Mouse (Mus musculus) neural tube, embryonic 13.5 days (tissue): ENCODE results near the gene Acbd3. TPM values are rescaled to one million over a fixed set of nuclear protein-coding genes. Genes with fewer than 3 reads are reported as not detected.
A peak's percentile ranks its signal among the peaks of the same experiment; 100 is the strongest.

Experiments
- ATAC-seq: fragments of 200-750 bp; cut with Nextera tagmentation; 2 replicates; pipeline ENCODE4 v1.8.0; 2017; ENCODE audit warnings: low read depth, mild to moderate bottlenecking, moderate TSS enrichment, moderate library complexity
- H3K27ac ChIP-seq: fragments of 300-500 bp; sonication (generic); replicated peaks from 2 replicates; pipeline ENCODE4 v1.5.1; 2015; ENCODE audit warnings: moderate library complexity, mild to moderate bottlenecking, inconsistent platforms
- H3K27me3 ChIP-seq: fragments of 300-500 bp; sonication (generic); 2 replicates; pipeline ENCODE4 v1.6.1; 2015; ENCODE audit warnings: mild to moderate bottlenecking, inconsistent platforms
- H3K36me3 ChIP-seq: fragments of 300-500 bp; sonication (generic); 2 replicates; pipeline ENCODE4 v1.6.1; 2015; ENCODE audit warnings: mild to moderate bottlenecking, inconsistent platforms
- H3K4me1 ChIP-seq: fragments of 300-500 bp; sonication (generic); replicated peaks from 2 replicates; pipeline ENCODE4 v1.6.1; 2015; ENCODE audit warnings: inconsistent platforms
- H3K4me2 ChIP-seq: fragments of 300-500 bp; sonication (generic); 2 replicates; pipeline ENCODE4 v1.6.1; 2015; ENCODE audit warnings: inconsistent platforms, mild to moderate bottlenecking, moderate library complexity
- H3K4me3 ChIP-seq: fragments of 300-500 bp; sonication (generic); 2 replicates; pipeline ENCODE4 v1.5.1; 2015; ENCODE audit warnings: mild to moderate bottlenecking, inconsistent platforms
- H3K9ac ChIP-seq: fragments of 300-500 bp; sonication (generic); 2 replicates; pipeline ENCODE4 v1.6.1; 2015; ENCODE audit warnings: moderate library complexity, mild to moderate bottlenecking, inconsistent platforms
- H3K9me3 ChIP-seq: fragments of 300-500 bp; sonication (generic); 2 replicates; pipeline ENCODE4 v1.6.1; 2016; ENCODE audit warnings: inconsistent platforms
- WGBS: fragments of 180-500 bp; shearing (Covaris S2); methylation state at CpG from one replicate; pipeline ENCODE4 v1.1.7; 2015; 5-methylcytosine and 5-hydroxymethylcytosine counted together
- polyA plus RNA-seq: library from polyadenylated mRNA; unstranded; fragments of >200 nt; fragmentation: Nextera tagmentation; extraction: Ambion mirVana; gene quantifications from 2 replicates; pipeline ENCODE4 v1.2.1, GENCODE M21; 2015

Gene Acbd3
- polyA plus RNA-seq, 1 experiment from 2014 or later: 25.6 TPM

GRCm38 (mm10) chr1:180722608-180723007 is 3.2 kb upstream of the Acbd3 start:
- no peak overlapping the region for H3K4me3 ChIP-seq
- ATAC-seq: no peak
- H3K9me3 ChIP-seq: no peaks in the 10 kb centered on the region
- no peaks in the 10 kb centered on the region for H3K27me3 ChIP-seq
- H3K4me1 ChIP-seq: peaks cover 19% of the 10 kb centered on the region
- H3K27ac ChIP-seq: no peak overlapping the region
- no peak overlapping the region for H3K9ac ChIP-seq
- H3K36me3 ChIP-seq: no peaks in the 10 kb centered on the region
- no peak overlapping the region for H3K4me2 ChIP-seq
- 56% methylated on average over 1 of the region's 1 CpGs for WGBS

DNA sequence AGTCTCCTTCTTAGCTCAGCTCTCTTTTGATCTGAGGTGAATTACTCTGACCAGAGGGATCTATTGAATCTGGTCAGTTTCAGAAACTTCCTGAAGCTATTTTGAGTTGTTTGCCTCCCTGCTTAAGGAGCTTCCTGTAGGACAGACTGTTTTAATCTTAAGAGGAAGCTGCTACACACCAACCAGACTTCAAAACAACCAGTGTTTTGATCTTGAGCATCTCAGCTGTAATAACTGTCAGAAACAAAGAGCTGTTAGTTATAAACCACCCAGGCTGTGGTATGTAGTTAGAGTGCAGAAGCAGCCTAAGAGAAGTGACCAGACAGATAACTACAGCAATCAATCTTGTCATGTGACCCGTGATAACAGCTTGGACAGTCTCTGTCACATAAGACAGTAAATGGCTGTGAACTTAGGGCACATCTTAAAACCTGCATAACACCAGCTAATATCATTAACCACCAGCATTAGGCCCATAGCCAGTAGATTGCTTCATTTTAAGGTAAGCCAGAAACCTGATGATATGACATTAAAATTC is 2.1 kb upstream of the Acbd3 start:
- no peaks in the 10 kb centered on the region for H3K36me3 ChIP-seq
- H3K27me3 ChIP-seq: no peaks in the 10 kb centered on the region
- no peak overlapping the region for H3K4me2 ChIP-seq
- ATAC-seq: no peak
- H3K9me3 ChIP-seq: no peaks in the 10 kb centered on the region
- H3K27ac ChIP-seq: no peak overlapping the region
- peaks cover 29% of the 10 kb centered on the region for H3K4me1 ChIP-seq
- WGBS: 56% methylated on average over 1 of the region's 1 CpGs
- no peak overlapping the region for H3K4me3 ChIP-seq
- no peak overlapping the region for H3K9ac ChIP-seq

GRCm38 (mm10) chr1:180726183-180726582 is 340 bp downstream of the Acbd3 start:
- 0% methylated on average over 39 of the region's 42 CpGs for WGBS
- Histone ChIP-seq H3K27me3 (no peaks in the 10 kb centered on the region), H3K27ac (peak overlapping the region; percentile 93), H3K4me3 (peak overlapping the region; percentile 94), H3K9ac (peak overlapping the region; percentile 93), H3K36me3 (no peaks in the 10 kb centered on the region), H3K9me3 (no peaks in the 10 kb centered on the region), H3K4me2 (peak overlapping the region; percentile 83), H3K4me1 (peaks cover 43% of the 10 kb centered on the region)
- peak; percentile 78; the same call in 1 of the 2 replicates for ATAC-seq

- no peaks in the 10 kb centered on the region for H3K9me3 ChIP-seq
- no peak for ATAC-seq
- H3K27ac ChIP-seq: no peak overlapping the region
- H3K4me1 ChIP-seq: peaks cover 43% of the 10 kb centered on the region
- H3K27me3 ChIP-seq: no peaks in the 10 kb centered on the region
- H3K9ac ChIP-seq: no peak overlapping the region
- H3K4me3 ChIP-seq: no peak overlapping the region
- H3K36me3 ChIP-seq: peaks cover 1% of the 10 kb centered on the region
- 92% methylated on average over 3 of the region's 3 CpGs for WGBS
- no peak overlapping the region for H3K4me2 ChIP-seq
Observed at GRCm38 (mm10) chr1:180729231-180729630, 3.4 kb downstream of the Acbd3 start.

- Histone ChIP-seq H3K4me2 (no peak overlapping the region), H3K27me3 (no peaks in the 10 kb centered on the region), H3K36me3 (peaks cover 84% of the 10 kb centered on the region), H3K4me1 (no peaks in the 10 kb centered on the region), H3K9me3 (no peaks in the 10 kb centered on the region), H3K9ac (no peak overlapping the region), H3K4me3 (no peak overlapping the region), H3K27ac (no peak overlapping the region)
- ATAC-seq: no peak
Observed at GRCm38 (mm10) chr1:180747827-180748226, 22.0 kb downstream of the Acbd3 start.

- H3K27me3 ChIP-seq: no peaks in the 10 kb centered on the region
- no peak for ATAC-seq
- H3K4me3 ChIP-seq: no peak overlapping the region
- H3K9me3 ChIP-seq: no peaks in the 10 kb centered on the region
- H3K4me1 ChIP-seq: no peaks in the 10 kb centered on the region
- H3K9ac ChIP-seq: no peak overlapping the region
- H3K36me3 ChIP-seq: peaks cover 61% of the 10 kb centered on the region
- H3K4me2 ChIP-seq: no peak overlapping the region
- no peak overlapping the region for H3K27ac ChIP-seq
- WGBS: 95% methylated on average over 11 of the region's 11 CpGs
Observed at GRCm38 (mm10) chr1:180752115-180752514, 26.3 kb downstream of the Acbd3 start.

DNA sequence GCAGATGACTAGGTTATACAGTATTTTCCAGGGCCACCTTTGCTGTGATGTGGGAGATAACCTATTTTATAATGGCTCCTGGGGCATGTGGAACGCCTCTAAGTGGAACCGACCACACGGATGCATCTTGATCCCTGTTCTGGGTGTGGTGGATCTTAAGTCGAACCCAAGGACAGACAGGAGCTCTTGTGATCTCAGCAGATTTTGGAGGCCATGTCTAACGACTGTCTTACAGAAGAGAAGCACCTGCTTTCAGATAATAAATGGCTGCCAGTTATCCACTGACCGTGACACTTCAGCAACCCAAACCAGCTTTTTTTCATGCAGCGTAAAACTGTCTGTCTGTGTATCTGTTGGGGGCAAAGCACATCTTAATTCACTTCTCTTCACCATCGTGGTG is 28.5 kb downstream of the Acbd3 start:
- Histone ChIP-seq H3K27ac (no peak overlapping the region), H3K4me1 (no peaks in the 10 kb centered on the region), H3K36me3 (peaks cover 41% of the 10 kb centered on the region), H3K4me2 (no peak overlapping the region), H3K4me3 (no peak overlapping the region), H3K9ac (no peak overlapping the region), H3K27me3 (no peaks in the 10 kb centered on the region), H3K9me3 (no peaks in the 10 kb centered on the region)
- ATAC-seq: no peak
- 90% methylated on average over 8 of the region's 8 CpGs for WGBS

GRCm38 (mm10) chr1:180756711-180757110 is 30.9 kb downstream of the Acbd3 start:
- WGBS: 91% methylated on average over 2 of the region's 2 CpGs
- no peak overlapping the region for H3K27ac ChIP-seq

DNA sequence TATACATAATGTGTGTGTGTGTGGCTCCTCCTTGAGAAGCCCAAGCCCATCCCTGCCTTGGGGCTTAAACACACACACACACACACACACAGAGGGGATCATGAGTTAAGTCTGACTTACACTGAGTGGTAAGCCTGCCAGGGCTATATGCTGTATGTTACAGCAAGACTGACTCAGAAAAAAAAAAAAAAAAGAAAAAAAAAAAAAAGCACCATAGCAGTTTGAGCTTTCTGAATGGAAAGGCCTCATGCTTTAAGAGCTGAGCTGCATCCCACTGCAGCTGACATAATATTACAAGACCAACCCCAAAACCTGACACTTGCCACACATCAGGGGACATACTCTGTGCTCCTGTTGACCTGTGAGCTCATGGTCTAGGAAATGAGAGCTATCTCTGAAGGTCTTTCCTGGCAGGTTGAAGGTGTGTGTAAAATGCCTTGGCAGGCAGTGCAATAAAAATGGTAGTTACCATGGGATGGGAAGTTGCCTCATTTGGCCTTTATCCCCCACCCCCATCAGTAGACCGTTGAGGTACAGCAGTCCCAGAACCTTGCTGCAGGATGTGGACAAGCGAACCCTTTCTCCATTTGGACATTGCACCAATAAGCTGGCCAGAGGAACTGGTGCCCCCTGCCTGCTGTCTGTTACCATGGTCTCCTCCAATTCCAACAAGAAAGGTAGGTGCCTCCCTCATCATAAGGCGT is 31.6 kb downstream of the Acbd3 start:
- WGBS: 87% methylated on average over 3 of the region's 3 CpGs
- H3K9ac ChIP-seq: no peak overlapping the region
- H3K4me2 ChIP-seq: no peak overlapping the region
- no peak overlapping the region for H3K27ac ChIP-seq
- H3K4me1 ChIP-seq: no peaks in the 10 kb centered on the region
- no peaks in the 10 kb centered on the region for H3K9me3 ChIP-seq
- H3K36me3 ChIP-seq: peaks cover 23% of the 10 kb centered on the region
- H3K27me3 ChIP-seq: no peaks in the 10 kb centered on the region
- ATAC-seq: no peak
- H3K4me3 ChIP-seq: no peak overlapping the region

More at GRCm38 (mm10) chr1:180756711-180757110, 30.9 kb downstream of the Acbd3 start:
- Histone ChIP-seq H3K9ac (no peak overlapping the region), H3K9me3 (no peaks in the 10 kb centered on the region), H3K36me3 (peaks cover 30% of the 10 kb centered on the region), H3K4me2 (no peak overlapping the region), H3K4me3 (no peak overlapping the region), H3K4me1 (no peaks in the 10 kb centered on the region), H3K27me3 (no peaks in the 10 kb centered on the region)
- ATAC-seq: no peak

DNA sequence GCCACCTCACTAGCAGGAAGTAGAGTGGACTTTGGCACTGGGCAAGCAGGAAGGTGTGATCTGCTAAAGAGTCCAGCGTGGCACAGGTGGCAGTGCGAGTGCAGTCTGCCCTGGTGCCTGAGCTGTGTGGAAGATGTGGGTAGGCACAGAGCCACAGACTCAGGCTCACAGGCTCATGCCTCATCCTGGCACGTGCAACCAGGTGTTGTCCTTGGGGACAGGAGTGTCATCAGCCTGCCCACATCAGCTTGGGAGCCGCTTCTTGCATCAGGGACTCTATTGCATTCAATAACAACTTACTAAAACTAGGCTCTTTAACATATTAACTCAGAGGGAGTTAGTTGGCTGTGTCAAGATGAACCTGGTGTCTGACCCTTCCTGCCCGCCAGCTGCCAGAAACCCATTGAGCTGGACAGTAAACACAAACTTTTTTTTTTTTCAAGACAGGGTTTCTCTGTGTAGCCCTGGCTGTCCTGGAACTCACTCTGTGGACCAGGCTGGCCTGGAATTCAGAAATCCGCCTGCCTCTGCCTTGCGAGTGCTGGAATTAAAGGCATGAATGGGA is 32.2 kb downstream of the Acbd3 start:
- Histone ChIP-seq H3K4me2 (no peak overlapping the region), H3K4me1 (peaks cover 2% of the 10 kb centered on the region), H3K4me3 (no peak overlapping the region), H3K36me3 (peaks cover 17% of the 10 kb centered on the region), H3K9me3 (no peaks in the 10 kb centered on the region), H3K27me3 (peaks cover 3% of the 10 kb centered on the region; the same call in 1 of the 2 replicates), H3K27ac (no peak overlapping the region), H3K9ac (no peak overlapping the region)
- WGBS: 93% methylated on average over 7 of the region's 7 CpGs
- ATAC-seq: no peak

DNA sequence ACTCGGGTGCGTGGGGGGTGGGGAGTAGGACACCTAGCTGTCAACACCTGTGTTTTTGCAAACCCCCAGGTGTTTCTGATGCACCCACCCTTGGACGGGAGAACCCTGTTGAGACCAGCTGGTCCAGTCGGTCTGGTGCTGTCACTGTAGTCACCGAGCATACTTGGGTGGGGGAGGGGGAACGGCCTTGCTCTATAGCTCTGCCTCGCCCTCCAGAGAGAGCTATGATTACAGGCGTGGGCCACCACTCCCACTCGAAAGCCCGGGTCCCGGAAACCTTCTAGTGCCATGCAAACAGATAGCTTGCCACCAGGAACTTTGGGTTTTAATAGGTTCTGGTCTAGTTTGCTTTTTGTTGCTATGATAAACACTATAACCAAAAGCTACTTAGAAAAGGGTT is 36.3 kb downstream of the Acbd3 start:
- Histone ChIP-seq H3K4me1 (peaks cover 11% of the 10 kb centered on the region), H3K36me3 (no peaks in the 10 kb centered on the region), H3K27ac (no peak overlapping the region), H3K9me3 (no peaks in the 10 kb centered on the region), H3K4me3 (no peak overlapping the region), H3K9ac (no peak overlapping the region), H3K27me3 (peaks cover 8% of the 10 kb centered on the region; the same call in 1 of the 2 replicates), H3K4me2 (no peak overlapping the region)
- no peak for ATAC-seq
- 89% methylated on average over 11 of the region's 11 CpGs for WGBS

DNA sequence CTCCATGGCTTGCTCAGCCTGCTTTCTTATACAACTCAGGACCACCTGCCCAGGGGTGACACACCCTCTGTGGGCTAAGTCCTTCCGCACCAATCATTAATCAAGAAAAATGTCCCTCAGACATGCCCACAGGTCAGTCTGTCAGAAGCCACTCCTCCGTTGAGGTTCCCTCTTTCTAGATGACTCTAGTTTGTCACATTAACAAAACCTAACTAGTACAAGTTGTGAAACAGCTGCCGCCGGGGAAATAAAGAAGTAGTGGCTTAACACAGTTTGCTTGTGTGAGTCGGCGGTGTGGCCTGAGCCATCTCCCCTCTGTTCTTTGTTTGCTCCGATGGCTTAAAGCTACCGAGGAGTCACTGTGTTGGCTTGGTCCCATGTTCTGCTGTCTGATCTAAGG is 36.8 kb downstream of the Acbd3 start:
- no peaks in the 10 kb centered on the region for H3K36me3 ChIP-seq
- H3K9ac ChIP-seq: no peak overlapping the region
- no peaks in the 10 kb centered on the region for H3K9me3 ChIP-seq
- peaks cover 16% of the 10 kb centered on the region for H3K4me1 ChIP-seq
- no peak overlapping the region for H3K27ac ChIP-seq
- ATAC-seq: no peak
- H3K27me3 ChIP-seq: peaks cover 8% of the 10 kb centered on the region; the same call in 1 of the 2 replicates
- H3K4me2 ChIP-seq: peak overlapping the region; percentile 81; the same call in 1 of the 2 replicates
- WGBS: 87% methylated on average over 8 of the region's 8 CpGs
- H3K4me3 ChIP-seq: no peak overlapping the region
